Mouse (Mus musculus) heart, embryonic 10.5 days (tissue): ENCODE measurements around the gene Stxbp1. TPM values are rescaled to one million over a fixed set of nuclear protein-coding genes. Genes with fewer than 3 reads are reported as not detected.
A peak's percentile ranks its signal among the peaks of the same experiment; 100 is the strongest.

Experiments used
- DNase-seq: peaks from one replicate; pipeline ENCODE4 v3.0.0-alpha.2; 2017; ENCODE audit warnings: low spot score
- H3K27ac ChIP-seq: fragments of 300-500 bp; sonication (generic); 2 replicates; pipeline ENCODE4 v1.5.1; 2016; ENCODE audit warnings: mild to moderate bottlenecking
- H3K27me3 ChIP-seq: fragments of 300-500 bp; sonication (generic); 2 replicates; pipeline ENCODE4 v1.6.1; 2016; ENCODE audit warnings: mild to moderate bottlenecking; ENCODE audit not compliant: poor library complexity, insufficient read depth, severe bottlenecking
- H3K36me3 ChIP-seq: fragments of 300-500 bp; sonication (generic); 2 replicates; pipeline ENCODE4 v1.6.1; 2016; ENCODE audit warnings: mild to moderate bottlenecking, moderate library complexity
- H3K4me1 ChIP-seq: fragments of 300-500 bp; sonication (generic); 2 replicates; pipeline ENCODE4 v1.6.1; 2016; ENCODE audit warnings: mild to moderate bottlenecking
- H3K4me3 ChIP-seq: fragments of 300-500 bp; sonication (generic); 2 replicates; pipeline ENCODE4 v1.5.1; 2016; ENCODE audit warnings: mild to moderate bottlenecking, moderate library complexity
- H3K9me3 ChIP-seq: fragments of 300-500 bp; sonication (generic); 2 replicates; pipeline ENCODE4 v1.6.1; 2016; ENCODE audit warnings: mild to moderate bottlenecking, moderate library complexity
- WGBS: fragments of 180-500 bp; shearing (Covaris S2); methylation state at CpG from one replicate; pipeline ENCODE4 v1.1.7; 2016; 5-methylcytosine and 5-hydroxymethylcytosine counted together
- polyA plus RNA-seq: library from polyadenylated mRNA; unstranded; fragments of >200 nt; fragmentation: Nextera tagmentation; extraction: Ambion mirVana; gene quantifications from 2 replicates; pipeline ENCODE4 v1.2.1, GENCODE M21; 2016

Stxbp1 gene
- polyA plus RNA-seq, 1 experiment from 2014 or later: 19.1 TPM

DNA sequence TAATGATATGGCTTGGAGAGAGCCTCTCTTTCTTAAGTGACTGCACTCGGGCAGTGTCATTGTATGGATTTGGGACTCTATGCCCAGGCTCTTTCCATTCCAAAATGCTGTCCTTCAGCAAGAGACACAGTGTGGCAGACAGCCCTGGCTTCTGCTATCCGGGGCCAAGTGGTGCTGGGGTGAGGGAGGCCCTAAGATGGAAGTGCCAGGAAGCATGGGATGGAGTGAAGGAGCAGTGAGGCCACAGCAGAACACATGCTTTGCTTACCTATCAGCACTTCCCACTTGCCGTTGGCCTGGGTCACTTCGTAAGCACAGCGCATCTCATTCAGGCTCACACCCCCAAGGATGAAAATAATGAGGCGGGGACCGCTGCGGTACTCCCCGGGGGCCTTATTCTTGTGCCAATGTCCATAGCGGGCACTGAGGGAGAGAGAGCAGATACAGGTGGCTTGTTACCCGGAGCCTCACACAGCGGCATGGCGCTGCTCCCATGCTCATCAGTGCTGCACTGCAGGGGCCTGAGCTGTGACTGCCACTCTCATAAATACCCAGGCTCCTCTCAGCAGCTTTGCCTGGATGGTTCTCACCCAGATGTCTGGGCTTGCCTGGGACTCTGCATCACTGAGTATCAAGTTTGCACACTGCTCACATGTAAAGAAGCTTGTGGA, 51.2 kb downstream of the Stxbp1 start:
- Histone ChIP-seq H3K4me1 (peaks cover 21% of the 10 kb centered on the region), H3K27me3 (no peaks in the 10 kb centered on the region), H3K4me3 (no peak overlapping the region), H3K36me3 (peaks cover 66% of the 10 kb centered on the region), H3K9me3 (no peaks in the 10 kb centered on the region), H3K27ac (no peak overlapping the region)
- DNase-seq: no peak
- 82% methylated on average over 13 of the region's 13 CpGs for WGBS

DNA sequence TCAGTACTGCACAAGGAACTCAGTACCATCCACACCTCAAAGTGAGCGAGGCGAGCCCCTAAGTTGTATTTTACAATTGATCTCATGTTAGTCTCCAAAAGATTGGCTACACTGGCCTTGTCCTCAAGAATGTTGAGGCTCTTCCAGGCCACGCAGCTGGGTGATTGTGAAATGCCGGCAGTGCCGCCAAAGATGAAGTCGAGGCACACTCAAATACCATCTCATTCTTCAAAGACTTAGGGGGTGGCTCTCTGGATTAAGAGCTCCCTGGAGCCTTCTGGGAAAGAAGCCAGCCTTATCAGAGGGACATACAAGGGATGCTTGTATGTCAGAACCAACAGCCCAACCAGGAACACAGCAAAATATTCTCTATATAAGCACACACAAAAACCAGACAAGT, 55.7 kb downstream of the Stxbp1 start:
- Histone ChIP-seq H3K36me3 (peaks cover 36% of the 10 kb centered on the region), H3K9me3 (no peaks in the 10 kb centered on the region), H3K27ac (no peak overlapping the region), H3K27me3 (no peaks in the 10 kb centered on the region), H3K4me3 (no peak overlapping the region), H3K4me1 (no peaks in the 10 kb centered on the region; the same call in 1 of the 2 replicates)
- no peak for DNase-seq
- WGBS: 74% methylated on average over 6 of the region's 6 CpGs

DNA sequence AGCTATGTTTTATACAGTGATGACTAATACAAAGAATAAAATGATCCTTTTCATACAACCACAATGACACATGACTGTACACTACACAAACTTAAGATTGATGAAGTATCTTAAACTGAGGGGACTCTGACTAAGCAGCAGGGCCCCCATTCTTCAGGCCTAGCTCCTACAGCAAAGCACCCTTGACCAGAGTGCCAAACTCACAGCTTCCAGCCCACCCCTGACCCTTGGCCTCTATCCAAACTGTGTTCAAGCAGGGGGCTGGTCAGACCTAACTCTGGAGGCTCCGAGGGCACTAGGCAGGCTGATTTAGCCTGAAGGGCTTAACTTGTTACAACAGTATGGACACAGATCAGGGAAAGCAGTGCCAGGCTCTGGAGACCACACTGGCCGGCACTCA, 58.5 kb downstream of the Stxbp1 start:
- Histone ChIP-seq H3K9me3 (no peaks in the 10 kb centered on the region), H3K4me3 (no peak overlapping the region), H3K4me1 (peaks cover 8% of the 10 kb centered on the region), H3K27ac (no peak overlapping the region), H3K36me3 (peaks cover 11% of the 10 kb centered on the region), H3K27me3 (no peaks in the 10 kb centered on the region)
- WGBS: 59% methylated on average over 2 of the region's 2 CpGs
- DNase-seq: no peak

DNA sequence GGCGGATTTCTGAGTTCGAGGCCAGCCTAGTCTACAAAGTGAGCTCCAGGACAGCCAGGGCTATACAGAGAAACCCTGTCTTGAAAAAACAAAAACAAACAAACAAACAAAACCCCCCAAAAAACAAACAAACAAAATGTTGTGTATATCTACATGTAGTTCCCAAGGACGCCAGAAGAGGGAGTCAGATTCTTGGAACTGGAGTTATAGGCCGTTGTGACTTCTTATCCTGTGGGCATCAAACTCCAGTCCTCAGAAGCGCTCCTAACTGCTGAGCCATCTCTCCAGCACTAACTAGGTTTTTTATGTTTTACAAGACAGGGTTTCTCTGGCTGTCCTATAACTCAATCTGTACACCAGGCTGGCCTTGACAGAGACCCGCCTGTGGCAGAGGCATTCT, 59.9 kb downstream of the Stxbp1 start:
- DNase-seq: no peak
- no peaks in the 10 kb centered on the region for H3K27me3 ChIP-seq
- H3K4me1 ChIP-seq: peaks cover 8% of the 10 kb centered on the region
- no peaks in the 10 kb centered on the region for H3K9me3 ChIP-seq
- H3K4me3 ChIP-seq: no peak overlapping the region
- 0 out of 2 replicates have a peak, but pooled peaks cover 4% of the 10 kb centered on the region for H3K36me3 ChIP-seq
- 58% methylated on average over 6 of the region's 6 CpGs for WGBS
- H3K27ac ChIP-seq: no peak overlapping the region

DNA sequence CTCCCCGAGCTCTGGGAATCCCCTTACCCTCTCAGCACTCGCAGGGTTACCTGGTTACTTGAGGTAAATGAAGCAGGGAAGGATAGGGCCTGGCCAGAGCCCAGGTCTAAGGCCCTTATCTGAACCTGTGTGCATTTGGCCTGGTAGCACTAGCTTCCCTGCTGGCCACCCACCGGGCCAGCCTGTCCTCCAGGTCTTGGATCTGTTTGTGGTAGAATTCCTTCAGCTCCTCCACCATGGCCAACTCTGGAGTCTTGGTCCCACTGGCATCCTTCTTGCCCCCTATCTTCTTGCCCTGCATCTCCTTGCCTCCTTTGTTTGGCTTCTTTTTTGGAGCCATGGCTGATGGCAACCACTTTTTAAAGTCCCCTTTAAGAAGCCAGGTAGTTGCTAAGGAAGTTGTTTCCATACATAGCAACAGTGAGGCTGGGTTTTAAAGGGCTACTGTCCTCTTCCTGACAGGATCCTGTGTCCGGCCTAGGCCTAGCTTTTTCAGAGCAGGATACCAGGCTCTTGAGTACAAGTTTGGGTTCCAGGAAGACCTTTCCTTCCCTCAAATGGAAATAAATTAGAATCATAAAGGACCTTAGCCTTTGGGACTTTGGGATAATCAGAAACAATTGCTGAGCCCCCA, 62.9 kb downstream of the Stxbp1 start, which contains the start of gene Cfap157:
Gene Cfap157 (minus strand): TSS at position 381 of the 634 bp plus-strand sequence.
- 47% methylated on average over 4 of the region's 4 CpGs for WGBS
- Histone ChIP-seq H3K27ac (peak within 1 kb of the TSS; percentile 69), H3K27me3 (no peaks in the 10 kb centered on the region), H3K9me3 (no peaks in the 10 kb centered on the region), H3K4me3 (no peak within 1 kb of the TSS; the same call in 1 of the 2 replicates), H3K4me1 (peaks cover 16% of the 10 kb centered on the region), H3K36me3 (no peaks in the 10 kb centered on the region)
- no peak for DNase-seq

DNA sequence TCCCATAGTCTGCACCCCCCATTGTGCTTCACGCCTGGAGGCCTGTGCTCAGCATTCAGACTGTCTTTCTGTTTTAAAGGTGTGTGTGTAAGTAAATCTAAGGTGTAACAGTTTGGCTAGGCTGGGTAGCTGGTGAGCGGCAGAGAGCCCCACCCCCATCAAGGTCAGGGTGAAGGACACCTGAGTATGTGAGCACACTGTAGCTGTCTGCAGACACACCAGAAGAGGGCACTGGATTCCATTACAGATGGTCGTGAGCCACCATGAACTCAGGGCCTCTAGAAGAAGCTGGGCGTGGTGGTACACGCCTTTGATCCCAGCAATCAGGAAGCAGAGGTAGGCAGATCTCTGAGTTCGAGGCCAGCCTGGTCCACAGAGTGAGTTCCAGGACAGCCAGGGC, 65.3 kb downstream of the Stxbp1 start:
- no peaks in the 10 kb centered on the region for H3K9me3 ChIP-seq
- no peak overlapping the region; the same call in 1 of the 2 replicates for H3K27ac ChIP-seq
- H3K36me3 ChIP-seq: no peaks in the 10 kb centered on the region
- H3K4me3 ChIP-seq: no peak overlapping the region
- H3K4me1 ChIP-seq: peaks cover 21% of the 10 kb centered on the region
- peaks cover 17% of the 10 kb centered on the region for H3K27me3 ChIP-seq
- DNase-seq: no peak
- 68% methylated on average over 6 of the region's 6 CpGs for WGBS

DNA sequence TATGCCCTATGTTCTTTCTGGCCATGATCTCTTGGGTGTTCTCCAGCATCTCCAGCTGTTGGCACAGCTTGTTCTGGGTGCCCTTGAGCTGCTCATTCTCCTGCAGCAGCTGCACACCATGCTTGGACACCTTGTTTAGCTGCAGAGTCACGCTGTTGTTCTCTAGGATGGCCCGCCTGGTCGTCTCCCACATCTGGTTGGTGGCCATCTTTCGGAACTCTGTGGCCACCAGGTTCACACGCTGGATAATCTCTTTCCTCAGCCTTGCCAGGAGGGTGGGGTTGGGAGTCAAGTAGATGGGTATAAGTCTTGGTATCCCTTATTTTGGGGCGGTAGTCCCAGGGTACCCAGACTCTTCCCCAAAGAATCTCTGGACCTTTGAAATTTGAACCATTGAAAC, 67.3 kb downstream of the Stxbp1 start:
- no peak overlapping the region for H3K4me3 ChIP-seq
- no peaks in the 10 kb centered on the region for H3K9me3 ChIP-seq
- no peak overlapping the region for H3K27ac ChIP-seq
- H3K36me3 ChIP-seq: no peaks in the 10 kb centered on the region
- DNase-seq: no peak
- H3K4me1 ChIP-seq: peaks cover 33% of the 10 kb centered on the region
- peaks cover 23% of the 10 kb centered on the region for H3K27me3 ChIP-seq
- 82% methylated on average over 6 of the region's 6 CpGs for WGBS

DNA sequence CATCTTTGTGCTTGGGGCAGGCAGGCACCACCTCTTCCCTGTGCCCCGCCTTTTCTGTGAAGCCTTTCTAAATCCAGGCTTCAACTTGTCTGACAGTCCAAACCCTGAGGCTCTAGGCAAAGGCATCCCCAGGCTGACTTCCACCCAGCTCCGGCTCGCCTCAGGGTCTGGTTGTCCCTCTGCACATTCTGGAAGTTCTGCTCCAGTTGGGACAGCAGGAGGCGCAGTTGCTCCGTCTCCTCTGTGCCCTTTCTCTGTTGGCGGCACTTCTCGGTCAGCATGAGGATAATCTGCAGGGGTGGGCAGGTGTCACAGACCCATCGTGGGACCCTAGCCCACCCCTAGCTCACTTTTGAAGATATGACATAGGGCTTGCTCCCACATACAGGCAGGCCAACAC, 67.9 kb downstream of the Stxbp1 start:
- peaks cover 23% of the 10 kb centered on the region for H3K27me3 ChIP-seq
- 13% methylated on average over 8 of the region's 8 CpGs for WGBS
- H3K36me3 ChIP-seq: no peaks in the 10 kb centered on the region
- no peak overlapping the region for H3K4me3 ChIP-seq
- H3K9me3 ChIP-seq: no peaks in the 10 kb centered on the region
- peaks cover 32% of the 10 kb centered on the region for H3K4me1 ChIP-seq
- peak; percentile 85 for DNase-seq
- no peak overlapping the region for H3K27ac ChIP-seq

DNA sequence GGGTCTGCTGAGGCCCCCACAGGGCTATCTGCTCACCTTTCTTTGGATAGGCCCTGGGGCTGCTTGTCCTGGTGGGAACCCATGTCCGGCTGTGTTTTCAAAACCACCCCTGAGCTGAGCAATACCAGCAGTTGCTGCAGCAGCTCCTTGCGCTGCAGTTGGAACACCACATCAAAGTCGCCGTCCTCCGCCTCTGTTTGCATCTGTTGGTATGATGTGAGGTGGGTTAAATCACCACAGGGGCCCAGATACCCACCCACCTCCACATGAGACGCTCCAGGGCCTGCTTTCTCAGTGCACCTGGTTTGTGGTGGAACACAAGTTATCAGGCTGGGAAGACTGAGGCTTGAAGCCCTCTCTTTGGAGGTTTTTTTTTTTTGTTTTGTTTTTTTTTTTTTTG, 69.0 kb downstream of the Stxbp1 start:
- 90% methylated on average over 6 of the region's 6 CpGs for WGBS
- Histone ChIP-seq H3K27me3 (peaks cover 23% of the 10 kb centered on the region), H3K4me3 (no peak overlapping the region), H3K27ac (no peak overlapping the region), H3K9me3 (no peaks in the 10 kb centered on the region), H3K36me3 (no peaks in the 10 kb centered on the region), H3K4me1 (peaks cover 29% of the 10 kb centered on the region)
- DNase-seq: no peak

DNA sequence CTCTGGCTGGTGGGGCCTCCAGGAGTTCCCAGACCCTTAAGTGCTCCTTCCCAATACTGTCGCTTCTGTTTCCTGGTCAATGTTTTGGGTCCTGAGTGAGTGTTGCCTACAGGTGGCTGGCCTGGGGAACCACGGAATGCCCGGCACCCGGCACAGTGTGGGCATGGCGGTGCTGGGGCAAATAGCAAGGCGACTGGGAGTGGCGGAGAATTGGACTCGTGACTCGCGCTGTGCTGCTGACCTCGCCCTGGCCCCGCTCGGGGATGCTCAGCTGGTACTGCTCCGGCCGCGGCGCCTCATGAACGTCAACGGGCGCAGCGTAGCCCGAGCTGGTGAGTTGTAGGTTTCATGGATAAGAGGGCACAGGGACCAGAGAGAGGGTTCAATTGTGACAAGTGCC, 70.9 kb downstream of the Stxbp1 start:
- H3K27me3 ChIP-seq: peaks cover 23% of the 10 kb centered on the region
- peaks cover 36% of the 10 kb centered on the region for H3K4me1 ChIP-seq
- 0 out of 2 replicates have a peak overlapping the region, but pooled peaks have one; percentile 87 for H3K27ac ChIP-seq
- H3K36me3 ChIP-seq: no peaks in the 10 kb centered on the region
- no peaks in the 10 kb centered on the region for H3K9me3 ChIP-seq
- 25% methylated on average over 22 of the region's 22 CpGs for WGBS
- no peak for DNase-seq
- peak overlapping the region; percentile 74 for H3K4me3 ChIP-seq

DNA sequence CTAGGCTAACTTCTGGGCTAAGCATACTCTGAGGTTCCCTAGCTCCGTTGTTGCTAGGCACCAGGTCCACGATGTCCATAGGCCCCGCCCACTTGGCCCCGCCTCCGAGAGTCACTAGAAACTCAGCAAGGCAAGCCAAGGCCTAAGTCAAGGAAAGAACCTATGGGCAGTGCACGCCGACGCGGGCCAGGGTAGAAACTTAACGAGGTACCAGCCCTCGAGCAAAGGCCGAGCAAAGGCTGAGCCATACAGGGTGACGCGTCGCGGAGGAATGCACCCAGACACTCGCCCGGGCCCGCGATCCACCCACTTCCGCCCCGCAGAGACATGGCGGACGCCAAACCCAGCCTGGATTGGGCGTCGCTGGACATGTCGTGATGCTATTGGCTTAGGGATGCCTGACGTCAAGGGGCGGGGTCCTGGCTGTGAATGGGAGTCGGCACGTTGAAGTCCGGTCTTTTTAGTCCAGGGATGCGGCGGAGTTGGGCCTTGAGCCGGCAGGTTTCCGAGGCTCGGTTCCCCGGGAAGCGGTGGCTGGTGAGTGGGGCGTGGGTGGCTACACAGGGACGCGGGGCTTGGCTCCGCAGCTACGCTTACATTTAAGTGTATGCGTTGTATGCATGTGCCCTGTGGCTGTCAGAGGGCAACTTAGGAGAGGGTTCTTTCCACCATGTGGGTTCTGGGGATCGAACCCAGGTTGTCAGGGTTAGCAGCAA, 71.5 kb downstream of the Stxbp1 start, which contains the start of the genes Ttc16 and Ptrh1:
Gene Ttc16 (minus strand): TSS at position 275 of the 716 bp plus-strand sequence.
Gene Ptrh1 (plus strand): TSS at position 428 of the 716 bp plus-strand sequence.
- Histone ChIP-seq H3K4me1 (peaks cover 39% of the 10 kb centered on the region), H3K27ac (peak within 1 kb of the TSS; percentile 87), H3K4me3 (peak within 1 kb of the TSS; percentile 74), H3K36me3 (no peaks in the 10 kb centered on the region), H3K9me3 (no peaks in the 10 kb centered on the region), H3K27me3 (peaks cover 24% of the 10 kb centered on the region)
- peak; percentile 99 for DNase-seq
- under 1% methylated on average over 46 of the region's 46 CpGs for WGBS

DNA sequence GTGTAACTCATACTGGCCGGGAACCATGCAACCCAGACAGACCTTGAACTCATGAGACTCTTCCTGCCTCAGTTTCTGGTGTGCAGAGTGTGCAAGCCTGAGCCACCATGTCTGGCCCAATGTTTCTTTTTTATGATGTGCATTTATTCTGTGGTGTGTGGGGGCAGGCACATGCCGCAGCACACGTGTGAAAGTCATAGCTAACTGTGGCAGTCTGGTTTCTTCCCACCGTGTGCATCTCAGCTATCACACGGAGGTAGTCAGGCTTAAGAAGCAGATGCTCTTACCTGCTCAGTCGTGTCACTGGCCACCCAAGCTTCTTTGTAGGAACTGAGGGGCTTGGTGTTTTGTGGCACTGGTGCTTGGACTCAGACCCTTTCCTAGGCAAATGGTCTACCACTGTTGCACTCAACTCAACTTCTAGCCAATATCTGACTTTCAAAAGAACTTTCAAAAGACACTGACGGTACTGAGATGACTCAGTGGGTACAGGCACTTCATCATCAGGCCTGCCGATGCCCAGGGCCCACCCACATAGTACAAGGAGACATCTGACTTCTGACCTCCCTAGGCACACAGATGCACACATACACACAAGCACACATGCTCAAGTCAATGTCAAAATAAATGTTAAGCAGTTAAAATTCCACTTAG, 74.3 kb downstream of the Stxbp1 start:
- no peak overlapping the region for H3K4me3 ChIP-seq
- peaks cover 38% of the 10 kb centered on the region for H3K4me1 ChIP-seq
- 79% methylated on average over 8 of the region's 8 CpGs for WGBS
- DNase-seq: no peak
- H3K36me3 ChIP-seq: no peaks in the 10 kb centered on the region
- H3K9me3 ChIP-seq: no peaks in the 10 kb centered on the region
- no peak overlapping the region for H3K27ac ChIP-seq
- peaks cover 19% of the 10 kb centered on the region for H3K27me3 ChIP-seq
